ENCODE assay signal across 7 mouse cellular contexts in the genomic region with DNA sequence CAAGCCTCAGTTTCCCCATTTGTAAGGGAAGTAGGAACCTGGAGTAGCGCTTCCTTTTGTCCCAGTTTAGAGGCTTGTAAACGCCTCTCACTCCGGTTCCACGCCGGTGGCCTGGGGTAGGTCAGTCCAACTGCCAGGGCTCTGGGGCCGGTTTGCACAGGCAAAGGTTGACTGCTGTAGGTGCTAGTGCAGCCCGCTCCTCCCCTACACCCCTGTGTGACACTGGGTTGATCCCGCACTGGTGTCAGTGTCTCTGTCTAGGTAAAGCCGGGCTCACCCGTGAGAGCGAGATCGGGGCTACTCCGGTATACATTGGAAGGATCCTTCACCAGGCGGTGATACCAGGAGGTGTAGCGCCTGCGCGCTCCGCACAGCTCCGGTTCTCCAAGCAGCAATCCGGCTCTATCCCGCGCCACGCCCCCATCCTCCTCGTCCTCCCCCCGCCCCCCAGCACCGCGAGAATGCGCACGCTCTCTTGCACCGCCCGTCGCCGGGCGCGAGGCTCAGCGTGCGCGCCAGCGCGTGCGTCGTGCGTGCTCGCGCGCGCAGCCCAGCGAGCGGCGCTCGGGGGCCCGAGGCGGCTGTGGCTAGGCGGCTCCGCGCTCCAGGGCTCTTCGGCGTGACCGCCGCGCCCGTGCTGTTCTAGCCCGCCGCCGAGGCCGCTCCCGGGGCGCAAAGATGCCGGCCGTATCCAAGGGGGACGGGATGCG. TPM values are rescaled to one million over a fixed set of nuclear protein-coding genes. Genes with fewer than 3 reads are reported as not detected.
DNase-seq lines count a peak whose midpoint lies in the region; ATAC-seq and TF ChIP-seq lines count a peak whose summit lies in the region.

A gene (plus strand): TSS at position 492 of the 710 bp plus-strand sequence.

- H3K36me3 ChIP-seq in intestine, postnatal 0 days (ENCODE audit: control insufficient read depth, insufficient read depth) = no peaks in the 10 kb centered on the region
- H3K36me3 ChIP-seq in midbrain, embryonic 12.5 days = peaks cover 5% of the 10 kb centered on the region
- H3K36me3 ChIP-seq in small intestine, adult 2 months (ENCODE audit: control insufficient read depth, insufficient read depth, low read length) = no peaks in the 10 kb centered on the region; the same call in 1 of the 2 replicates

- peak; percentile 96 for ATAC-seq in intestine, postnatal 0 days
- ATAC-seq in midbrain, embryonic 12.5 days (ENCODE audit: low FRiP score, low read depth) = peak; percentile 94

- no peaks in the 10 kb centered on the region for H3K27me3 ChIP-seq in intestine, postnatal 0 days (replicated peaks; ENCODE audit: control insufficient read depth, insufficient read depth, low read length)
- peaks cover 4% of the 10 kb centered on the region; the same call in 1 of the 2 replicates for H3K27me3 ChIP-seq in midbrain, embryonic 12.5 days
- H3K27me3 ChIP-seq in small intestine, adult 2 months (ENCODE audit: control insufficient read depth, insufficient read depth, low read length) = no peaks in the 10 kb centered on the region

- peak; percentile 84 for DNase-seq in adrenal gland, adult 8-10 months
- peak; percentile 96 for DNase-seq in embryo, embryonic 9.5 days (ENCODE audit: extremely low spot score)
- DNase-seq in gonadal fat pad, adult 2 months (ENCODE audit: low read depth) = no peak
- DNase-seq in left cerebral cortex, postnatal 4 days = peak; percentile 97

- TF ChIP-seq POLR2A in small intestine, adult 2 months (IDR thresholded peaks at IDR 0.05; ENCODE audit: low read depth, low read length) = peak; percentile 86

- no peaks in the 10 kb centered on the region for H3K9me3 ChIP-seq in intestine, postnatal 0 days (ENCODE audit: control insufficient read depth)
- H3K9me3 ChIP-seq in midbrain, embryonic 12.5 days = no peaks in the 10 kb centered on the region

- WGBS in intestine, postnatal 0 days = under 1% methylated on average over 71 of the region's 72 CpGs
- under 1% methylated on average over 67 of the region's 72 CpGs for WGBS in midbrain, embryonic 12.5 days
- WGBS in small intestine, adult 2 months = under 1% methylated on average over 72 of the region's 72 CpGs

- peak within 1 kb of the TSS; percentile 90 for H3K4me2 ChIP-seq in intestine, postnatal 0 days (replicated peaks; ENCODE audit: low read depth)
- H3K4me2 ChIP-seq in midbrain, embryonic 12.5 days (replicated peaks) = peak within 1 kb of the TSS; percentile 86

- no peak for TF ChIP-seq CTCF in intestine, postnatal 0 days (IDR thresholded peaks at IDR 0.05; ENCODE audit: low read depth)
- no peak for TF ChIP-seq CTCF in small intestine, adult 2 months (IDR thresholded peaks at IDR 0.05; ENCODE audit: extremely low read depth, insufficient read length, insufficient replicate concordance, low read depth, low read length)

- peaks cover 3% of the 10 kb centered on the region; the same call in 1 of the 2 replicates for H3K4me1 ChIP-seq in intestine, postnatal 0 days (replicated peaks; ENCODE audit: control insufficient read depth, insufficient read depth, low read length)
- H3K4me1 ChIP-seq in midbrain, embryonic 12.5 days = peaks cover 29% of the 10 kb centered on the region
- peaks cover 10% of the 10 kb centered on the region; the same call in 1 of the 2 replicates for H3K4me1 ChIP-seq in small intestine, adult 2 months (ENCODE audit: control insufficient read depth, insufficient read depth, insufficient read length, low read length)

- peak within 1 kb of the TSS; percentile 98 for H3K4me3 ChIP-seq in intestine, postnatal 0 days (ENCODE audit: low read depth, low read length)
- H3K4me3 ChIP-seq in midbrain, embryonic 12.5 days = peak within 1 kb of the TSS; percentile 95
- peak within 1 kb of the TSS; percentile 82 for H3K4me3 ChIP-seq in small intestine, adult 2 months (ENCODE audit: low read depth, low read length)

- H3K27ac ChIP-seq in intestine, postnatal 0 days (ENCODE audit: low read depth, low read length) = peak within 1 kb of the TSS; percentile 88
- H3K27ac ChIP-seq in midbrain, embryonic 12.5 days (replicated peaks) = peak within 1 kb of the TSS; percentile 89
- H3K27ac ChIP-seq in small intestine, adult 2 months (ENCODE audit: insufficient read depth, low read depth, low read length) = peak within 1 kb of the TSS; percentile 73

- peak within 1 kb of the TSS; percentile 94 for H3K9ac ChIP-seq in intestine, postnatal 0 days (ENCODE audit: low read depth, low read length)
- peak within 1 kb of the TSS; percentile 98 for H3K9ac ChIP-seq in midbrain, embryonic 12.5 days (replicated peaks)

- intact Hi-C loops in left cerebral cortex, postnatal 4 days (cut with DNase I) = no loop called here

RNA-seq across cellular contexts. Expression of the gene that starts here (rescaled TPM):
- total RNA-seq in adrenal gland, adult 8-10 months (2022) = 10 to 100 TPM; 54.9 to 79.7 (median 66.5) TPM
- polyA plus RNA-seq in gonadal fat pad, adult 2 months (2012; rRNA removed) = 49.2 and 64.8 TPM in 2 replicates
- polyA plus RNA-seq in intestine, postnatal 0 days (2015; fragmentation: Nextera tagmentation; extraction: Ambion mirVana) = 69.7 and 76.6 TPM in 2 replicates
- 100 to 1,000 TPM; 216 to 228 TPM for total RNA-seq in left cerebral cortex, postnatal 4 days (2021)
- polyA plus RNA-seq in midbrain, embryonic 12.5 days (2016; fragmentation: Nextera tagmentation; extraction: Ambion mirVana) = 109 and 113 TPM in 2 replicates
- 49.6 and 109 TPM in 2 replicates for polyA plus RNA-seq in small intestine, adult 2 months (2012; rRNA removed)
